Mouse (Mus musculus) frontal cortex, postnatal 36 days (tissue): ENCODE measurements around the gene Icmt.

Experiments
- DNase-seq, 2 experiments: peaks; one replicate each; pipeline ENCODE4 v3.0.0; 2022; ENCODE audit warnings: low spot score in 2 of 2

Icmt gene

GRCm38 (mm10) chr4:152300375-152300774 is 3.3 kb downstream of the Icmt start:
- no peak for DNase-seq

- no peak for DNase-seq
These were observed 5.0 kb downstream of the Icmt start for GRCm38 (mm10) chr4:152302012-152302411.

- DNase-seq = no peak
These were observed 6.1 kb downstream of the Icmt start for GRCm38 (mm10) chr4:152303172-152303571.

GRCm38 (mm10) chr4:152304685-152305084 is 7.7 kb downstream of the Icmt start:
- DNase-seq = no peak

GRCm38 (mm10) chr4:152305991-152306390 is 9.0 kb downstream of the Icmt start:
- DNase-seq = no peak

- DNase-seq = no peak
These were observed 10.5 kb downstream of the Icmt start for GRCm38 (mm10) chr4:152307542-152307941.

GRCm38 (mm10) chr4:152312186-152312585 is 15.2 kb downstream of the Icmt start:
- DNase-seq = no peak

- peak in 1 of 2 experiments; percentile 35 for DNase-seq
These were observed 16.2 kb downstream of the Icmt start for GRCm38 (mm10) chr4:152313211-152313632.

GRCm38 (mm10) chr4:152313934-152314333 is 16.9 kb downstream of the Icmt start:
- no peak for DNase-seq

GRCm38 (mm10) chr4:152315498-152316213 is 18.6 kb downstream of the Icmt start:
- DNase-seq = peak in 1 of 2 experiments; percentile 26

GRCm38 (mm10) chr4:152317631-152318033 is 20.6 kb downstream of the Icmt start:
- no peak for DNase-seq

GRCm38 (mm10) chr4:152318517-152319234 is 21.6 kb downstream of the Icmt start, which contains the start of gene Rnf207:
TSS of gene Rnf207 (minus strand) at chr4:152318993.
- DNase-seq = peak; percentile 55 to 59

- no peak for DNase-seq
These were observed 24.4 kb downstream of the Icmt start for GRCm38 (mm10) chr4:152321464-152321863.

GRCm38 (mm10) chr4:152324641-152325562 is 27.9 kb downstream of the Icmt start:
- DNase-seq = no peak

GRCm38 (mm10) chr4:152325574-152326411 is 28.8 kb downstream of the Icmt start, which contains the start of gene Rpl22:
TSS of gene Rpl22 (plus strand) at chr4:152325742.
- peak; percentile 94 to 97 for DNase-seq

GRCm38 (mm10) chr4:152326543-152326942 is 29.5 kb downstream of the Icmt start:
- no peak for DNase-seq

GRCm38 (mm10) chr4:152328691-152329090 is 31.7 kb downstream of the Icmt start:
- DNase-seq = no peak

GRCm38 (mm10) chr4:152332952-152333351 is 35.9 kb downstream of the Icmt start:
- peak in 1 of 2 experiments; percentile 77 for DNase-seq

- no peak for DNase-seq
These were observed 36.6 kb downstream of the Icmt start for GRCm38 (mm10) chr4:152333587-152333986.

GRCm38 (mm10) chr4:152337772-152338171 is 40.7 kb downstream of the Icmt start:
- no peak for DNase-seq
